Mouse (Mus musculus): Measurements from ENCODE around the gene Afap1. TPM values are rescaled to one million over a fixed set of nuclear protein-coding genes. Genes with fewer than 3 reads are reported as not detected.

Gene Afap1
- polyA plus RNA-seq, 1 experiment from 2014 or later = 1.2 TPM

DNA sequence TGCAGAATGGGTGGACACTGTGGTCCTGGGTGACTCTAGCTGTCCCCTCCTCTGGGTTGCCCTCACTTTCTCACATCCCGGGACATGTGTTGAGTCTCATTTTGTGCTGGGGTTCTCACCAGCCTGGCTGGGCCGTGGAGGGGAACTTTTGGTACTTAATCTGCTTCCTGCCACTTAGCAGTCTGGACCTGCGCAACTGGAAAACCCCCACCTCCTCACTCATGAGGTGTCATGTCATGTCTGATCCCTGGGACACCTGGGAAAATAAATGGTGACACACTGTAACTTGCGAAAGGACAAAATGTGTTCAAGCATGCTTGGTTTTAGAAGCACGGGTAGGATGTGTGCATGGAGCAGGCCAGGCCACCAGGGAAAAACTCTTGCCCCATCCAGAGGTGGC, 8.4 kb upstream of the Afap1 start:
- no peak overlapping the region for H3K9ac ChIP-seq (replicated peaks)
- no peaks in the 10 kb centered on the region for H3K36me3 ChIP-seq (replicated peaks; ENCODE audit: insufficient read depth, low read length)
- H3K27ac ChIP-seq (ENCODE audit: low read depth) = no peak overlapping the region
- no peak for ATAC-seq
- H3K4me1 ChIP-seq (ENCODE audit: insufficient read depth) = no peaks in the 10 kb centered on the region
- H3K4me3 ChIP-seq (ENCODE audit: low read depth, low read length) = no peak overlapping the region
- WGBS (ENCODE audit: insufficient replicate concordance) = 73% methylated on average over 5 of the region's 5 CpGs
- DNase-seq = no peak
- no peaks in the 10 kb centered on the region for H3K27me3 ChIP-seq (ENCODE audit: insufficient read depth, low read length)
- no peak for TF ChIP-seq EP300 (IDR thresholded peaks at IDR 0.05; ENCODE audit: low read depth)
- no peak for TF ChIP-seq CTCF (IDR thresholded peaks at IDR 0.05; ENCODE audit: low read depth)
- no peak overlapping the region for H3K4me2 ChIP-seq (ENCODE audit: low read depth, low read length)
- no peaks in the 10 kb centered on the region for H3K9me3 ChIP-seq (ENCODE audit: low read length)

DNA sequence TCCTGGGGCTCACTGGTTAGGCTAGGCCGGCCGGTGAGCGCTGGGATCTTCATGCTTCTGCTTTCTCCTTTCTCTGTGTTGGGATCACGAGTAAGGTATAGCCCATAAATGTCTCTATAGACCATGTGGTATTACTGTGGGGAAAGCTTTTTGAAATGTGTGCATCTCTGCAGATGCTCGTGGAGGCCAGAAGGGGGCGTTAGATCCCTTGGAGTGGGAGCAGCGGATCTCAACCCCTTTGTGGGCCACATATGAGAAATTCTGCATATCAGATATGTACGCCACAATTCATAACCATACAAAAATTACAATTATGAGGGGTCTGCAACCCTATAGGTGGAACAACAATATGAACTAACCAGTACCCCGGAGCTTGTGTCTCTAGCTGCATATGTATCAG, 4.2 kb upstream of the Afap1 start:
- Histone ChIP-seq H3K4me3 (ENCODE audit: low read depth, low read length) (no peak overlapping the region), H3K36me3 (replicated peaks; ENCODE audit: insufficient read depth, low read length) (no peaks in the 10 kb centered on the region), H3K4me2 (ENCODE audit: low read depth, low read length) (no peak overlapping the region), H3K27me3 (ENCODE audit: insufficient read depth, low read length) (peaks cover 7% of the 10 kb centered on the region), H3K27ac (ENCODE audit: low read depth) (no peak overlapping the region), H3K9ac (replicated peaks) (no peak overlapping the region), H3K9me3 (ENCODE audit: low read length) (no peaks in the 10 kb centered on the region), H3K4me1 (ENCODE audit: insufficient read depth) (peaks cover 6% of the 10 kb centered on the region)
- no peak for ATAC-seq
- WGBS (ENCODE audit: insufficient replicate concordance) = 46% methylated on average over 9 of the region's 9 CpGs
- TF ChIP-seq EP300 (IDR thresholded peaks at IDR 0.05; ENCODE audit: low read depth) (no peak), CTCF (IDR thresholded peaks at IDR 0.05; ENCODE audit: low read depth) (peak; percentile 64)
- DNase-seq = no peak

DNA sequence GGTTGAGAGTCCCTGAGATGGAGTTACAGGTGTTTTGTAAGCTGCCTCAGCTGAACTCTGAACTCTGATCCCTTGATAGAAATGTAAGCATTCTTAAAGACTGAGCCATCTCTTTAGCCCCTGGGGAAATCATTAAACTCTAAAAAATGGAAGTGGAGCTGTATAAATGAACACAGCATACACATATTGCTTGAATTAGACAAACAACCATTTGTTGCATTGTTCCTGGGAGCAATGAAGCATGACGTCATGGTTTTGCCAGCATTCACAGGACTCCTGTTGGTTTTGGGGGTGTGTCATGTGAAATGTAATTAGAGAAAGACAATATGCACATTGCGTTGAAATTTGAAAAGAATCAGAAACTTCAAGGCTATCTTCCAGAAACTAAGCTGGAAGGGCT, 3.5 kb upstream of the Afap1 start:
- peaks cover 7% of the 10 kb centered on the region for H3K4me1 ChIP-seq (ENCODE audit: insufficient read depth)

DNA sequence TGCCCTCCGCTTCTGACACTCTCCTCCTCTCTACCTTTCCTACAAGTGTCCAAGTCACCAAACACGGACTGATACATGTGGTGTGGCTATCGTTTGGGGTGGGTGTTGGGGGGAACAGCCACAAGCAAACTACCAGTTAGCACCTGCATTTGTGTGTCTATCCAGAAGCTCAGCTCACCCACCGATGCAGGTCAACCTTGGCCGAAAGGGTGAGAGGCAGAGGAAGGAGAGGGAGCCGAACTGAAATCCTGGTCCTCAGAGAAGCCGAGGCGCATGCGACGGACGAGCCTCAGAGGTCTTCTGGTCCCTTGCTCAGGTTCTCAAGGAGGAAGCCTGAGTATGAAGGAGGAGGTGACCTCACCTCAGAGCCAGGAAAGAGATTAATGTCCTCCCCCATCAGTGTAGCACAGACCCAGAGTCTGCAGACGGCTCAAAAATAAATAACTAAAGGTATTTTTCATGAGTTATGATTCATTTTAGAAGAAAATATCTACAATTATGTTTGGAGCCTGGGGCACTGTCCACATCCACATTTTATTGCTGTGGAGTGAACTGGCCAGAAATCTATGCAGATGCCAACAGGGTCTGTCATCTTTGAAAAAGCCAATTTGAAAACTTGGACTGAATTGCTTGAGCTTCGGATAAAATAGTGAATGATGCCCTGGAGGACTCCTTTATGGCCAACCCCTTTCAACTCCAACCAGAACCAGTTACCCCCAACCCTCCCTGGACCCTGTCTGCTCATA, 2.0 kb upstream of the Afap1 start:
- H3K4me3 ChIP-seq (ENCODE audit: low read depth, low read length) = no peak overlapping the region
- 82% methylated on average over 13 of the region's 13 CpGs for WGBS (ENCODE audit: insufficient replicate concordance)
- peaks cover 15% of the 10 kb centered on the region for H3K27me3 ChIP-seq (ENCODE audit: insufficient read depth, low read length)
- no peak overlapping the region for H3K27ac ChIP-seq (ENCODE audit: low read depth)
- H3K9me3 ChIP-seq (ENCODE audit: low read length) = no peaks in the 10 kb centered on the region
- no peaks in the 10 kb centered on the region for H3K36me3 ChIP-seq (replicated peaks; ENCODE audit: insufficient read depth, low read length)
- DNase-seq (no peak), ATAC-seq (no peak)
- H3K9ac ChIP-seq (replicated peaks) = no peak overlapping the region
- TF ChIP-seq EP300 (IDR thresholded peaks at IDR 0.05; ENCODE audit: low read depth) (no peak), CTCF (IDR thresholded peaks at IDR 0.05; ENCODE audit: low read depth) (no peak)
- H3K4me2 ChIP-seq (ENCODE audit: low read depth, low read length) = no peak overlapping the region
- peaks cover 7% of the 10 kb centered on the region for H3K4me1 ChIP-seq (ENCODE audit: insufficient read depth)

More for the DNA sequence above, 3.5 kb upstream of the Afap1 start:
- Histone ChIP-seq H3K4me3 (ENCODE audit: low read depth, low read length) (no peak overlapping the region), H3K4me2 (ENCODE audit: low read depth, low read length) (no peak overlapping the region), H3K27me3 (ENCODE audit: insufficient read depth, low read length) (peaks cover 13% of the 10 kb centered on the region), H3K9me3 (ENCODE audit: low read length) (no peaks in the 10 kb centered on the region), H3K27ac (ENCODE audit: low read depth) (no peak overlapping the region), H3K9ac (replicated peaks) (no peak overlapping the region), H3K36me3 (replicated peaks; ENCODE audit: insufficient read depth, low read length) (no peaks in the 10 kb centered on the region)
- no peak for DNase-seq
- 70% methylated on average over 2 of the region's 2 CpGs for WGBS (ENCODE audit: insufficient replicate concordance)
- TF ChIP-seq CTCF (IDR thresholded peaks at IDR 0.05; ENCODE audit: low read depth) = no peak
- no peak for TF ChIP-seq EP300 (IDR thresholded peaks at IDR 0.05; ENCODE audit: low read depth)
- ATAC-seq = no peak

DNA sequence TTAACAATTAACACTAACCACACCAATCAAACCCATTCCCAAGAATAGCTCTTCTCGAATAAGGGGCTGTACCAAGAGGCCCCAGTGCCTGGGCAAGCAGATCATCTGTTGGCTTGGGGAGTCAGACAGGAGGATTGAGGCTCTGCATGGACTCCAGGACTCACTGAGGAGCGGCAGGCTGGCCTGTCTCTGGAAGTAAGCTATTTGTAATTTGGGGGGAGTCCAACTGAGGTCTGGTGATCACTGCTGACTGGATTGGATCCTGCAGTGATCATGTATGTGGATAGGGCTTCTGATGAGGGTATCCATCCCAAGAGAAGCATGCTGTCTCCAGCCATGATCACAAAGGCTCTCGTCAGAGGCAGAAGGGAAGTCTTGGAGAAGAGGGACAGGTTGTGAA, 756 bp upstream of the Afap1 start:
- no peak overlapping the region for H3K27ac ChIP-seq (ENCODE audit: low read depth)
- H3K36me3 ChIP-seq (replicated peaks; ENCODE audit: insufficient read depth, low read length) = no peaks in the 10 kb centered on the region
- H3K9ac ChIP-seq (replicated peaks) = no peak overlapping the region
- ATAC-seq = no peak
- no peak overlapping the region for H3K4me3 ChIP-seq (ENCODE audit: low read depth, low read length)
- H3K9me3 ChIP-seq (ENCODE audit: low read length) = no peaks in the 10 kb centered on the region
- peaks cover 7% of the 10 kb centered on the region for H3K4me1 ChIP-seq (ENCODE audit: insufficient read depth)
- no peak for TF ChIP-seq CTCF (IDR thresholded peaks at IDR 0.05; ENCODE audit: low read depth)
- no peak for TF ChIP-seq EP300 (IDR thresholded peaks at IDR 0.05; ENCODE audit: low read depth)
- peak overlapping the region; percentile 79; the same call in 1 of the 2 replicates for H3K4me2 ChIP-seq (ENCODE audit: low read depth, low read length)
- no peak for DNase-seq
- 56% methylated on average over 3 of the region's 3 CpGs for WGBS (ENCODE audit: insufficient replicate concordance)
- peaks cover 15% of the 10 kb centered on the region for H3K27me3 ChIP-seq (ENCODE audit: insufficient read depth, low read length)

DNA sequence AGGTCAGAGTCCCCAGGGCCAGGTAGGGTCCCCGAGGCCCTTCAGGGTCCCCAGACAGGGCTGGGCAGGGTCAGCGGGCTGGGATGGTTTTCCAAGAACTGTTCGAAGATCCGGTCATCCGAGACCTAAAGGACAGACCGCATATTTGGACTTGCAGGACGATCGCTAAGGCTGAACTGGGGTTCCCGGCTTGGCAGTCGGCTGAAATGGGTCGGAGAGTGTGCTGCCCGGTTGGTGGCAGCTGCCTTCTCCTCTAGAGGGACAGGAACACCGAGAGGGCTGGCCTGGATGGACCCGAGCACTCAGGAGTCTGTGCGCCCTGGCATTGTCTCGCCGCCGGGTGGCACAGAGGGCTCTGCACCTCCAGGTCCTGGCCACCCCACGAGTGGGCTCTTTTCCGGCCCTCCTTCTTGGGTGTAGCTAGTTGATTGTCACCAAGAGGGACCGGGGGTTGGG, 714 bp downstream of the Afap1 start:
- Histone ChIP-seq H3K9me3 (ENCODE audit: low read length) (no peaks in the 10 kb centered on the region), H3K4me2 (ENCODE audit: low read depth, low read length) (peak overlapping the region; percentile 79), H3K4me3 (ENCODE audit: low read depth, low read length) (peak overlapping the region; percentile 55), H3K9ac (replicated peaks) (peak overlapping the region; percentile 69), H3K4me1 (ENCODE audit: insufficient read depth) (peaks cover 7% of the 10 kb centered on the region), H3K36me3 (replicated peaks; ENCODE audit: insufficient read depth, low read length) (no peaks in the 10 kb centered on the region), H3K27ac (ENCODE audit: low read depth) (no peak overlapping the region), H3K27me3 (ENCODE audit: insufficient read depth, low read length) (peaks cover 15% of the 10 kb centered on the region)
- ATAC-seq (peak; percentile 8; the same call in 1 of the 2 replicates), DNase-seq (peak; percentile 38)
- WGBS (ENCODE audit: insufficient replicate concordance) = 3% methylated on average over 21 of the region's 21 CpGs
- TF ChIP-seq EP300 (IDR thresholded peaks at IDR 0.05; ENCODE audit: low read depth) = no peak
- TF ChIP-seq CTCF (IDR thresholded peaks at IDR 0.05; ENCODE audit: low read depth) = peak; percentile 18; the same call in 1 of the 2 replicates

Data from liver, postnatal 0 days (tissue).